Mouse (Mus musculus) adrenal gland, postnatal 14 days (tissue): ENCODE results near the gene Atoh7. TPM values are rescaled to one million over a fixed set of nuclear protein-coding genes. Genes with fewer than 3 reads are reported as not detected.

ENCODE experiments used
- total RNA-seq: library from RNA; stranded (reverse); gene quantifications from 2 replicates; pipeline ENCODE4 v1.2.3, GENCODE M21; 2021

Atoh7 gene
- total RNA-seq, 1 experiment from 2014 or later: not detected

Other genes starting within 250 kb of the Atoh7 start
- 7.2 and 11.0 TPM in 2 replicates for gene Tet1, start 190.7 kb upstream of the Atoh7 start, total RNA-seq
- gene Slc25a16, start 179.0 kb upstream of the Atoh7 start, total RNA-seq: 36.9 and 39.0 TPM in 2 replicates
- gene Dna2, start 152.6 kb upstream of the Atoh7 start, total RNA-seq: 3.8 and 3.9 TPM in 2 replicates
- 14.8 and 20.9 TPM in 2 replicates for gene Rufy2, start 119.4 kb upstream of the Atoh7 start, total RNA-seq
- 49.2 and 56.0 TPM in 2 replicates for gene Hnrnph3, start 75.4 kb upstream of the Atoh7 start, total RNA-seq
- 4.6 and 8.7 TPM in 2 replicates for gene Pbld2, start 75.3 kb upstream of the Atoh7 start, total RNA-seq
- gene Pbld1, start 39.5 kb upstream of the Atoh7 start, total RNA-seq: 14.4 and 18.0 TPM in 2 replicates
- gene Mypn, start 104.3 kb downstream of the Atoh7 start, total RNA-seq: 0.56 and 0.59 TPM in 2 replicates
- gene Herc4, start 144.2 kb downstream of the Atoh7 start, total RNA-seq: 114 and 129 TPM in 2 replicates